Mouse (Mus musculus): ENCODE data around the gene Usp44.

DNA sequence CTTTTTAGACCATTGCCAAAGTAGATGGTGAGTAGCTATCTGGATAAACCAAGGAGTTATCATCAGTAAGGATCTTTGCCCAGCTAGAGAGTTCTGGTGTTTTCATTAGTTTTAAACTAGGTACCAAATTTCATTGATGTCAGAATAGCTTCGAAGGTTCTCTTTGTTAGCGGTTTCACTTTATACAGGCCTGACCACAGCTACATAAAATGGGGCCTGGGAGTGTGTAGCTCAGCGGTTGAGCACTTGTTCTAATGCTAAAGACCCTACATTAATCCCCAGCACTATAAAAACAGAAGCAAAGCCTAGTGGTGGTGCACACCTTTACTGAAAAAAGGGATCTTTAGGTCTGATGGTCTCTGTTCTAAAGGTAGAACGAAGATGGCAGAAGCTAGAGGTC, 59.2 kb downstream of the Usp44 start:
- TF ChIP-seq CTCF (IDR thresholded peaks at IDR 0.05; ENCODE audit: low read depth) (no peak), EP300 (IDR thresholded peaks at IDR 0.05; ENCODE audit: low read depth) (no peak)
